ENCODE assay signal across 20 mouse cellular contexts in genomic region chr17:25592336-25592735, GRCm38 (mm10). TPM values are rescaled to one million over a fixed set of nuclear protein-coding genes. Genes with fewer than 3 reads are reported as not detected.
DNase-seq lines count a peak whose midpoint lies in the region; ATAC-seq lines count a peak whose summit lies in the region.
"Had no signal": no experiment of that assay in that cellular context is flagged by ENCODE, and none has a peak within 500 bp of the region (broad histone marks: within the 10 kb centered on the region; RNA-seq: fewer than 3 reads in every experiment).

No protein-coding gene starts in this region.

- 73% methylated on average over 6 of the region's 6 CpGs for WGBS in heart, embryonic 12.5 days
- 82% methylated on average over 6 of the region's 6 CpGs for WGBS in embryonic facial prominence, embryonic 12.5 days

- peaks cover 58% of the 10 kb centered on the region for H3K36me3 ChIP-seq in heart, embryonic 12.5 days
- H3K36me3 ChIP-seq in embryonic facial prominence, embryonic 12.5 days, result peaks cover 38% of the 10 kb centered on the region

- H3K9ac ChIP-seq in heart, embryonic 12.5 days, result no peak overlapping the region
- H3K9ac ChIP-seq in embryonic facial prominence, embryonic 12.5 days, result no peak overlapping the region
- H3K9ac ChIP-seq: forebrain, embryonic 15.5 days; lung, embryonic 15.5 days; midbrain, embryonic 12.5 days; neural tube, embryonic 13.5 days had no signal

- peaks cover 8% of the 10 kb centered on the region for H3K9me3 ChIP-seq in heart, embryonic 12.5 days (replicated peaks)
- H3K9me3 ChIP-seq in embryonic facial prominence, embryonic 12.5 days, result no peaks in the 10 kb centered on the region
- H3K9me3 ChIP-seq: forebrain, embryonic 15.5 days; lung, embryonic 15.5 days; midbrain, embryonic 12.5 days; neural tube, embryonic 13.5 days had no signal

- peaks cover 35% of the 10 kb centered on the region for H3K4me1 ChIP-seq in heart, embryonic 12.5 days (replicated peaks)
- peaks cover 29% of the 10 kb centered on the region for H3K4me1 ChIP-seq in embryonic facial prominence, embryonic 12.5 days
- H3K4me1 ChIP-seq: forebrain, embryonic 15.5 days; lung, embryonic 15.5 days; midbrain, embryonic 12.5 days had no signal

- DNase-seq in heart, adult 8-10 months (ENCODE audit: low spot score), result peak; percentile 58
- peak; percentile 56 for DNase-seq in brain, adult 2 months (ENCODE audit: low read depth, low spot score)
- DNase-seq in heart, postnatal 36 days, result peak; percentile 15 to 37
- no peak for DNase-seq in cerebellum, adult 9-11 months
- DNase-seq in layer of hippocampus, adult 11-12 months (ENCODE audit: low spot score), result no peak
- DNase-seq: adrenal gland, postnatal 25 days; cerebellum, adult 9-10 months; kidney, adult 9 months; layer of hippocampus, postnatal 36 days; right cerebral cortex, postnatal 4 days; thymus, postnatal 14 days had no signal

- H3K4me3 ChIP-seq in heart, embryonic 12.5 days, result no peak overlapping the region
- H3K4me3 ChIP-seq in embryonic facial prominence, embryonic 12.5 days, result no peak overlapping the region
- H3K4me3 ChIP-seq: forebrain, embryonic 15.5 days; lung, embryonic 15.5 days; midbrain, embryonic 12.5 days; neural tube, embryonic 13.5 days had no signal

- H3K27ac ChIP-seq in heart, embryonic 12.5 days (ENCODE audit: poor library complexity, severe bottlenecking), result no peak overlapping the region
- H3K27ac ChIP-seq in embryonic facial prominence, embryonic 12.5 days, result peak overlapping the region; percentile 88
- H3K27ac ChIP-seq: forebrain, embryonic 15.5 days; lung, embryonic 15.5 days; macrophage; midbrain, embryonic 12.5 days; neural tube, embryonic 13.5 days had no signal

- ATAC-seq in heart, embryonic 12.5 days (ENCODE audit: insufficient number of reproducible peaks, low FRiP score), result no peak
- no peak for ATAC-seq in embryonic facial prominence, embryonic 12.5 days (ENCODE audit: insufficient number of reproducible peaks, insufficient read depth, low FRiP score, low TSS enrichment)
- ATAC-seq: forebrain, embryonic 15.5 days had no signal

- H3K4me2 ChIP-seq in heart, embryonic 12.5 days, result no peak overlapping the region
- no peak overlapping the region for H3K4me2 ChIP-seq in embryonic facial prominence, embryonic 12.5 days (replicated peaks)
- H3K4me2 ChIP-seq: forebrain, embryonic 15.5 days; liver, embryonic 11.5 days; lung, embryonic 15.5 days; midbrain, embryonic 12.5 days; neural tube, embryonic 13.5 days had no signal

- intact Hi-C loops in heart, postnatal 36 days (cut with DNase I), result no loop called here

- no peaks in the 10 kb centered on the region for H3K27me3 ChIP-seq in heart, embryonic 12.5 days (replicated peaks)
- no peaks in the 10 kb centered on the region; the same call in 1 of the 2 replicates for H3K27me3 ChIP-seq in embryonic facial prominence, embryonic 12.5 days
- H3K27me3 ChIP-seq: forebrain, embryonic 15.5 days; lung, embryonic 15.5 days; neural tube, embryonic 13.5 days had no signal

RNA-seq across cellular contexts. Expression of gene Lmf1, which starts 13.5 kb away (rescaled TPM):
- total RNA-seq in heart, adult 8-10 months (2022), result 10 to 100 TPM; 30.7 to 34.2 (median 33.8) TPM
- 34.6 and 35.3 TPM in 2 replicates for polyA plus RNA-seq in heart, embryonic 12.5 days (2016; fragmentation: Nextera tagmentation; extraction: Ambion mirVana)
- polyA plus RNA-seq in embryonic facial prominence, embryonic 12.5 days (2016; fragmentation: Nextera tagmentation; extraction: Ambion mirVana), result 29.4 and 31.4 TPM in 2 replicates
- total RNA-seq in heart, postnatal 36 days (2021), result 10 to 100 TPM; 27.4 to 33.8 TPM

RNA-seq across cellular contexts. Expression of gene Sox8, which starts 21.9 kb away (rescaled TPM):
- total RNA-seq in heart, adult 8-10 months (2022), result under 1 TPM; 0.24 to 0.37 (median 0.32) TPM
- polyA plus RNA-seq in heart, embryonic 12.5 days (2016; fragmentation: Nextera tagmentation; extraction: Ambion mirVana), result 1.6 and 1.9 TPM in 2 replicates
- polyA plus RNA-seq in embryonic facial prominence, embryonic 12.5 days (2016; fragmentation: Nextera tagmentation; extraction: Ambion mirVana), result 11.8 and 13.2 TPM in 2 replicates
- total RNA-seq in heart, postnatal 36 days (2021), result under 1 TPM; 0.33 to 0.49 TPM
- total RNA-seq: hematopoietic stem cell, adult 5-6 weeks had no signal
- polyA plus RNA-seq: macrophage had no signal

Comparison
In these comparisons a context has a peak if more than half of its experiments do, and no peak if none do; other contexts are left out.
1. DNase-seq: peak in heart, adult 8-10 months (single experiment), brain, adult 2 months (single experiment) and heart, postnatal 36 days (2 of 2); none in cerebellum, adult 9-11 months (single experiment) and layer of hippocampus, adult 11-12 months (single experiment).